Mouse (Mus musculus) monocyte, adult 5-6 weeks (primary cell): Measurements from ENCODE around the gene 2610042L04Rik. TPM values are rescaled to one million over a fixed set of nuclear protein-coding genes. Genes with fewer than 3 reads are reported as not detected.
"Not testable (repeated sequence)": the region's sequence is repeated elsewhere in the genome, so short reads cannot be mapped to it uniquely, and the experiment has no call there.

Experiments used
- ATAC-seq: fragments of 153-309, 156-312 bp; replicated peaks from 2 replicates; pipeline ENCODE4 v1.8.0; 2017; ENCODE audit warnings: mild to moderate bottlenecking; ENCODE audit not compliant: low TSS enrichment, insufficient number of reproducible peaks, severe bottlenecking, poor library complexity, low FRiP score
- total RNA-seq: library from RNA; stranded (forward); fragments of 200-1000, 200-491, 200-594 nt; gene quantifications from 3 replicates; pipeline ENCODE4 v1.2.3, GENCODE M21; 2017

2610042L04Rik gene
- total RNA-seq = not detected in 3 replicates

DNA sequence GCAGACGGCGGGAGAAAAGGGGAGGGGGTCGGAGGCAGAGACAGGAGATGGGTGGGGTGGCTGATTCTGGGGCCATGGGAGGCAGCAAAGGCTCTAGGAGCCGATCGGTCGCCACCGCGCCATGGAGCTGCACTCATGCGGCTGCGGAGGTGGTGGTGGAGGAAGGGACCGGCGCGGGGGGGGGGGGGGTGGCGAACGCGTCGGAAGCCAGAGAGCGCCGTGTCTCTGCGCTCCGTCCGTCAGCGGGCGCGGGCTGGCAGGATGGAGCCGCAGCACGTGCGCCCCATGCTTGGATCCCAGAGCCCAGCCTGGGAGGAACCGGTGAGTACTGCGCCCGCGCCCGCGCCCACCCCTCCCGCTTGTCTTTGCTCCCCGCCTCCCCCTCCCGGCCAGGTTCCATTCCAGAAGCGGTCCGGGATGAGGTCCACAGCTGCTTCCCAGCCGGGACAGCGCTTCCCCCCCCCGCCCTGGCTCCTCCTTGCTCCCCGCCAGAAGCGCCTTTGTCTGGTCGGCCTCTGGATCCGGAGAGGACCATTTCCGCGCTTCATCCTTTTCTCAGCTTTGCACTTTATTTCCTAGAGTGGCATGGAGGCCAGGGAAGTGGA is at the start of gene 2610042L04Rik:
Gene 2610042L04Rik (plus strand): TSS at position 288 of the 605 bp plus-strand sequence.
- not testable (repeated sequence) for ATAC-seq

DNA sequence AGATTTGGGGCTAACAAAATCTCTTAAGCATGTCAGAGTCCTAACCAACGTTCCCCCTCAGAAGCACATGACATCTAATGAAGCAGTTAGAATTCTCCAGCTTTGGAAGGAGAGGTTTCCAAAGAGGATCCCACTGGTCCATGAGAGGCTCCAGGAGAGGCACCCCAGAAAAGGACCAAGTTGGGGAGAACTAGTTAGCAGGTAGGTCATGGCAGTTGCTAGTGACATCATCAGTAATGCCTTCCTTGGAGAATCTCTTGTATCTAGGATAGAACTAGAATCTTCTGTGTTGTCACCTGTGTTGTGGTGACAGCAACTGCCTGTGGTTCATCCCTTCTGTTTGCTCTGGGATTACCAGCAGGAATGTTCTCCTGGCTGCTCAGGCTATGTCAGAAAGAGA is 17.6 kb upstream of the 2610042L04Rik start, which contains the start of gene Gm3149:
Gene Gm3149 (plus strand): TSS at position 301 of the 400 bp plus-strand sequence.
- ATAC-seq = not testable (repeated sequence)

GRCm38 (mm10) chr14:4335506-4335905 is 943 bp downstream of the 2610042L04Rik start:
- ATAC-seq = not testable (repeated sequence)

- ATAC-seq = not testable (repeated sequence)
These were observed 34.4 kb downstream of the 2610042L04Rik start for GRCm38 (mm10) chr14:4368991-4369390.

- ATAC-seq = not testable (repeated sequence)
These were observed 35.1 kb downstream of the 2610042L04Rik start for GRCm38 (mm10) chr14:4369691-4370090.

DNA sequence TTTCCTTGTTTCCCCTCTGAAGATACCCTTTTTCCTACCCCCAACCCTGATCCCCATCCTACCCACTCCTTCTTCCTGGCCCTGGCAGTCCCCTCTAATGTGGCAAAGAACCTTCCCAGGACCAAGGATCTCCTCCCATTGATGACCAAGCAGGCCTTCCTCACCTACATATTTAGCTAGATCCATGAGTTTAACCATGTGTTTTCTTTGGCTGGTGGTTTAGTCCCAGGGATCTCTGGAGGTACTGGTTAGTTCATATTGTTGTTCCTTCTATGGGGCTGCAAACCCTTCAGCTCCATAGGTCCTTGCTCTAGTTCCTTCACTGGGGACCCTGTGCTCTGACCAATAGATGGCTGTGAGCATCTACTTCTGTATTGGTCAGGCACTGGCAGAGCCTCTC is 43.3 kb downstream of the 2610042L04Rik start:
- ATAC-seq = not testable (repeated sequence)

DNA sequence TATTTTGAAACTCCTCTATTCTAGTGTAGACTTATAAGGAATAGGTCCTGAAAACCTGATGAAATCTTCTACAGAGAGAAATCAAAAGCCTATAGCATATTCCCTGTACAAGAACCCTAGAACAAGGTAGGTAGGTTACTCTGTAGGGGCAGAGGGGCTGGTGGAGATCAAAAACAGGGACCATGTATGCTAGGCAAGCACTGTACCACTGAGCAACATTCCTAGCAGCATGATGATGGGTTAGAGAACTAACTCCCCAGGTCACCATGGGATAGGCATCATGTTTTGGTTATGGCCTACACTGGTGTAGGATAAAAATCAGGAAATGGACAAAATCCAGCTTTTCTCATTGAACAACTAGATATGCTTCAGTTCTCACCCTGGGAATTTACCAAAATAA is 51.0 kb downstream of the 2610042L04Rik start:
- not testable (repeated sequence) for ATAC-seq

GRCm38 (mm10) chr14:4392841-4393530 is 58.4 kb downstream of the 2610042L04Rik start:
- ATAC-seq = not testable (repeated sequence)

- ATAC-seq = not testable (repeated sequence)
These were observed 62.7 kb downstream of the 2610042L04Rik start, which contains the start of gene Gm3159 for GRCm38 (mm10) chr14:4397226-4397625. Gm3159 (plus strand) TSS chr14:4397526.

DNA sequence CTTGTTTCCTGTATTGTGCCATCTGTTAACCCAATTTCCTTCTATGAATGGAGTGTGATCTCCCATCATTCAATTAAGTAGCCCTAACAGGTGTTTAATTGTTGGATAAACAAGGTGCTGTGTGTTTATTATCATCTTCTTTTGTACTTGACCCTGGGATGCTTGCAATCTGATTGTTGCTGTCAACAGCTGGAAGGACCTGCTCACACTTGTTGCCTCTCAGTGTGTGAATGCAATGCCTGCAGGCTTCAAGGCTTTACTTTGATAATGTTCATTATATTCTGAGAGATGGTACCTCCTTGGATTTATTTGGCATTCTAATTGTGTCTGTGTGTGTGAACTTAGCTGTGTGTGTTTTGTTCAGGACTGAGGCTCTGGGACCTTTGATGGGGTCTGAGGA is 64.1 kb downstream of the 2610042L04Rik start:
- not testable (repeated sequence) for ATAC-seq

DNA sequence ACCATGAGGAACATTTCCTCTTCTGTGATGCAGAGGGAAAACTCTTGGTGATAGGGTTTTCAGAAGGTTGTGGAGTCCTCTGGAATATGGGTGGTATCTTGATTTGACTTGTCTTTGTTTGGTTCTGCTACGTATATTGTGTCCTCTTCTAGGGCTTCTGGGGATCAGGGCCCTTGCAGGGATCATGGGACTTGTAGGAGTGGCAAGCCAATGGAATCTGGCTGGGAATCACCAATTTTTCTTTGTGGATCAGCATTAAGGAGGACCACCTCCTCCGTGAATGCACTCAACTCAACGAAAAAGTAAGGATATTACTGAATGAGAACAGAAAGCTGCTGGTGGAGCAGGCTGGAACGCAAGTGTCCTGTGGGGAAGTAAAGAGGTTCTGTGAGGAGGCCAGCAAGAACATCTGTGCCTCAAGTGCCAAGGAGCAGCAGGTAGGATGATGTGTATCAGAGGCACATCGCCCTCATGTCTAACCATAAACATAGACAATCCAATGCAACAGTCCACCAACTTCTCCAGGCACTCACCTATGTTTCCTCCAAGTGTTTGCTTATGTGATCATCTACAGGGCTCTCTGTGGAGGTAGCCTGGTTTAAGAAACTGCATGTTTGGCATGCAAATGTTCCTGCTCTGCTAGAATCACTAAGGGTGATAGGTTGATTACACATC is 65.7 kb downstream of the 2610042L04Rik start:
- not testable (repeated sequence) for ATAC-seq

- not testable (repeated sequence) for ATAC-seq
These were observed 66.7 kb downstream of the 2610042L04Rik start for GRCm38 (mm10) chr14:4401245-4401644.

DNA sequence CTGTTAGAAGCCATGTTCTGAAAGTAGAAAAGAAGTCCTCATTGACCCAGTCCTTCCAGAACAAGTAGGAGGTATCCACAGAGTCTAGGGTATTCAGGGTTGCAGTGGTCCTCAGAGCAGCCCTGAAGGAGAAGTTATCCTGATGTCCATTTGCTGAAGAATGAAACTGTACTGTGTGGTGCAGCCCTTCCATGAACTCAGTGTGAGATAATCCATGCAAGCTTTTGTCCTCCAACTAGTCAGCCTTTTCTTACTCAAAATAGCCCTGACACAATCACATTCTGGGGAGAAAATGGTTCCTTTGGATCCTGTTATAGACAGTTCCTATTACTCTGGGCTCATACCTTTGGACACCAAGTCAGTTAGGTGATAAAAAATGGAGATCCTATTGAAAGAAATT is 69.3 kb downstream of the 2610042L04Rik start:
- not testable (repeated sequence) for ATAC-seq

Other genes with a start within 250 kb of the 2610042L04Rik start
- not detected in 3 replicates for gene Gm8108, start 224.2 kb upstream of the 2610042L04Rik start, total RNA-seq
- gene Gm3127, start 169.7 kb upstream of the 2610042L04Rik start, total RNA-seq = not detected in 3 replicates
- gene Gm2974, start 152.2 kb upstream of the 2610042L04Rik start, total RNA-seq = not detected in 3 replicates
- not detected in 3 replicates for gene Gm3138, start 85.1 kb upstream of the 2610042L04Rik start, total RNA-seq
- gene Gm3149, start 17.5 kb upstream of the 2610042L04Rik start, total RNA-seq = not detected in 3 replicates
- gene Gm3159, start 62.8 kb downstream of the 2610042L04Rik start, total RNA-seq = not detected in 3 replicates
- gene Gm3164, start 80.7 kb downstream of the 2610042L04Rik start, total RNA-seq = not detected in 3 replicates
- not detected in 3 replicates for gene Gm3173, start 96.2 kb downstream of the 2610042L04Rik start, total RNA-seq
- not detected in 3 replicates for gene Gm3182, start 147.0 kb downstream of the 2610042L04Rik start, total RNA-seq
- not detected in 3 replicates for gene Gm3047, start 220.6 kb downstream of the 2610042L04Rik start, total RNA-seq